Mouse (Mus musculus): ENCODE results near the gene Wbp2. TPM values are rescaled to one million over a fixed set of nuclear protein-coding genes. Genes with fewer than 3 reads are reported as not detected.
A peak's percentile ranks its signal among the peaks of the same experiment; 100 is the strongest.

Gene Wbp2
- total RNA-seq, 2 experiments from 2014 or later: 15.6 to 42.4 TPM

DNA sequence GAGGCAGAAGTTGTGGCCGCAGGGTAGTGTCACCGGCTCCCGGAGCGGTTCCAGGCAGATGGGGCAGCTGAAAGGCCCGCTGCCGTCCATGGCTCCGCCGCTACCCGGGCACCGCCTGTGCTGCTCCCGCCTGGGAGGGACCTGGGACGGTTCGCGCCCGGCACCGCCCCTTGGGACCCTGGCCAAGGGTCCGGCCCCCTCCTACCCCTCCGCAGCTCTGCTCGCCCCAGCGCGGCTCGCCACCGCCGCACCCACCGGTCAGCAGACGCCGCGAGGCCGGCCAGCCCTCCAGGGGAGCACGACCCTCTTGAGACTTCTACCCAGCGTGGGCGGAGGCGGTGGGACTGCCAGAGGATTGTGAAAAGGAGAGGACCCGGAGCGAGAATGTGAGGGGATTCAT lies 23.3 kb upstream of the Wbp2 start:
- 0 out of 2 replicates have a peak, but pooled peaks have one; percentile 13 for ATAC-seq (replicated peaks; ENCODE audit: poor library complexity)

DNA sequence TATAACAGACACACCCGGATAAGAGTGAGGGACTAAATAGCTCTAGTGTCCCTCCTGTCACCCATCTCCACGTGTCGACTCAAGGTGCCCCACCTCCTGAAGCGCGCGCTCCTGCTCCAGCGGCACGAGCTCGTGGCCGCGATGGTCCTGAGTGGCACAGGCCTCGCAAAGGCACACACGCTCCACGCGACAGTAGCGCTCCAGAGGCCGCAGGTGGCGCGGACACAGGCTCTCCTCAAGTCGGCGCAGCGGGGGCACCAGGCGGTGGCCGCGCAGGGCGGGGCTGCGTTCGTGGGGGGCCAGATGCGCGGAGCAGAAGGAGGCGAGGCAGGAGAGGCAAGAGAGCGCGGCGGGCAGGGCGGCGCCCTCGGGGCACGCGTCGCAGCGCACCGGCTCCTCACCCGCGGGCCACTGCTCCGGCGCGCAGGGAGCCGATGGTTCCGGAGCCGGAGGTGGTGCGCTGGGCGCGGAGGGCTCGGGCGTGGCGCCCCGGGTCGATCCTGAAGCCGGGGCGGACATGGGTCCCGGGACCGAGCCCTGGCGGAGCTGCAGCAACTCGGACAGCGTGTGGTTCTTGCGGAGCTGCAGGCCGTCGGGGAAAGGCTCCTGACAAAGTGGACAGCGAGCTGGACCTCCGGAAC lies 22.8 kb upstream of the Wbp2 start:
- ATAC-seq (replicated peaks; ENCODE audit: poor library complexity): peak; percentile 54

DNA sequence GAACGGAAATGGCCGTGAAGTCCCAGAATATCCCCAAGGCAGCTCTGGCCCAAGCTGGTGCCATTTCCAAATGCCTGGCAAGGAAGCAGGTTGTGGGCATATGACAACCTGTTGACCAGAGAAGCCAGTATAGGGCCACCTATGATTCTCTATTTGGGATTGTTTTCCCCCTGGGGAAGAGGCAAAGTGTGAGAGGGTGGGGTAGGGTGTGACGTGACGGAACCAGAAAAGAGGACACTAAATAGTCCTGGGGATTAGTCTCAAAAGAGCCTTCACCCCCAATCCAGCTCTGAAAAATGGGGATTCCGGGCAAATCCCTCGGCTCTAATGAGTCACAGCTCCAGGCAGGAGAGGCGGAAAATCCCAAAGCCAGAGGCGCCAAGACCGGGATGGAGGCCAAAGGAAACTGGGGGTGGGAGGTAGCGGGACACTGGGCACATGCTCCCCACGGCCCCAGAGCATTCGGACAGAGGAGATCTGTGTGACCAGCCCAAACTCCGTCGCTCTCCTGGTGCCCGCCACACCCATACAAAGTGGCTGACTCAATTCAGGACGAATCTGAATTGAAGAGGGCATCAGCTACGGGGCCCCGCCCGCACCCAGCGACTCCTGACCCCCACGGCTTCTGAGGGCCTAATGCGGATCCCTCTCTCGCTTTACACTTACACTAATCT lies 21.8 kb upstream of the Wbp2 start:
- 0 out of 2 replicates have a peak, but pooled peaks have one; percentile 8 for ATAC-seq (replicated peaks; ENCODE audit: poor library complexity)

GRCm38 (mm10) chr11:116107777-116108285 lies 21.0 kb upstream of the Wbp2 start:
- no peak for ATAC-seq (replicated peaks; ENCODE audit: poor library complexity)

DNA sequence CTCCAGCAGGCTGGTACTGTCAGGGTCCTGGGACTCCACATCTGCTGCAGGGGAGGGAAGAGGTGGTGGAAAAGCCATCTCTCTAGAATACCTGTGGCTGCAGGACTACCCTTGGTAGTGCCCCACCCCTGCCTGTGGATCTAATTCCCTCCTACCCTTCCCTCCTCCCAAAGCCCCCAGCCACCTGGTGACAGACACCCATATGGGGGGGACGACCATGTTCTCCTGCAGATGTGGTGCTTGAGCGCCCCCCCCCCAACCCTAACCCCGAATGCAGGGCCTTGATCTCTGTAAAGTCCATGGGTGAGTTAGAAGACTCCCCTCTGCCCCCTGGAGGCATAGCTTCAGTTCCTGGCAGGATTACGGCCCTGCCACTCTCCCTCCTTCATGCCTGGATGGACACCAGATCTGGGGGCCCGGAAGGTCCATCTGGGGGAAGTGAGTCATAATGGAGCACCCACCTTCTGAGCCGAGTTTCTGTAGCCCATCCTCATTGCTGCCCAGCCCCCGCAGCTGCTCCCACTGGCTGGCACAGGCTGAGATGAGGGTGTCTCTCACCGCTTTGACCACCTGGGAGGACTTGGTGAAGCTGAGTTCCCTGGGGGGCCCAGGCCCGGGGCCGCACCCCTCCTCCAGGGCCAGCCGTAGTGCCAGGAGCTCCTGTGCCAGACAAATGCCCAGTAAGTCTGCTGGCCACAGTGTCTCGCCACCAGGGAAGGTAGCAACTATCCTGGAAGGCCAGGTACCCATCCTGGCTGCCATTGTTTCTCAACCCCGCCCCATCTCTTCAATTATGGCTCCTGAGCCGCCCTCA lies 20.4 kb upstream of the Wbp2 start:
- no peak for ATAC-seq (replicated peaks; ENCODE audit: poor library complexity)

- ATAC-seq (replicated peaks; ENCODE audit: poor library complexity): no peak
These were observed 19.6 kb upstream of the Wbp2 start for GRCm38 (mm10) chr11:116106154-116106962.

DNA sequence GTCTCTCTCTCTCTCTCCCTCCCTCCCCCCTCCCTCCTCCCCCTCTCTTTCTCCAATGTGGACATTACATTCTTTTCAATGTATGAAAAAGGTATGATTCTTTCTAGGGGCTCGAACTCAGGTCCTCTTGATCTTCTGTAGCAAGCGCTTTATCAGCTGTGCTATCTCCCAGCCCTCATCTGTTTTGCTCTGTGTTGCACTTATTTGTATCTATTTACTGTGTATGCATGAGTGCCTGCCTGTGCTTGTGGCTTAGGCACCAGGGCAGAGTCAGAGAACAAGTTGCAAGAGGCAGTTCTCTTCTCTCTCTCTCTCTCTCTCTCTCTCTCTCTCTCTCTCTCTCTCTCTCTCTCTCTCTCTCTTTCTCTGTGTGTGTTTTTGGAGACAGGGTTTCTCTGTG lies 18.3 kb upstream of the Wbp2 start:
- ATAC-seq (replicated peaks; ENCODE audit: poor library complexity): no peak

DNA sequence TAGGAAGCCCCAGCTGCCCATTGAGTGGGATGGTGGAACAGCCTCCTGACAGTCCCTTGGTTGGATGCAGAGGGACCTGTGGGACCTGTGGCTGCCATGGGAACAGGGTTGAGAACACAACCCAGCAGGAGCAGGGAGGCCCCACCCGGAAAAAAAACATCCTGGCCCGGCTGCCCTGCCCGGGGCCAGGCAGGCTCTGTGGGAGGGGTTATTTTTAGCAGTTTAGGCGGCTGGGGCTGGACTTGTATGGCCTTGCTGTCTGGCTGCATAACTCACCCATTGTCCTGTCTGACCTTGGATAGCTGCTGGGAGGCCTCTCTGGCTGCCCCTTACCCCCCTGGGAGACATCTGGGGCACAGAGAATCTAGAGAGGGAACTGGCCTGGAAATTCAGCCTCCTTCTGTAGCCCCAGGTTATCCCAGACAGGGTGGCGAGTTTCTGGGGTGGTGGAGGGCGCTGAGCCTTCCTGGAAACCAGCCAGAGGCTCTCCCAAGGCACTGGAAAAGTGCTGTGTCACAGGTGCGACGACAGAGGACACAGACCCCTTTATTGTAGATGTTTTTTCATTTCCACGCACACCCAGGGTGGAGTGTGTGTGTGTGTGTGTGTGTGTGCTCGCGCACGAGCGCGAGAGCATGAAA lies 17.3 kb upstream of the Wbp2 start:
- 0 out of 2 replicates have a peak, but pooled peaks have one; percentile 8 for ATAC-seq (replicated peaks; ENCODE audit: poor library complexity)

GRCm38 (mm10) chr11:116103572-116103971 lies 16.8 kb upstream of the Wbp2 start:
- no peak for ATAC-seq (replicated peaks; ENCODE audit: poor library complexity)

DNA sequence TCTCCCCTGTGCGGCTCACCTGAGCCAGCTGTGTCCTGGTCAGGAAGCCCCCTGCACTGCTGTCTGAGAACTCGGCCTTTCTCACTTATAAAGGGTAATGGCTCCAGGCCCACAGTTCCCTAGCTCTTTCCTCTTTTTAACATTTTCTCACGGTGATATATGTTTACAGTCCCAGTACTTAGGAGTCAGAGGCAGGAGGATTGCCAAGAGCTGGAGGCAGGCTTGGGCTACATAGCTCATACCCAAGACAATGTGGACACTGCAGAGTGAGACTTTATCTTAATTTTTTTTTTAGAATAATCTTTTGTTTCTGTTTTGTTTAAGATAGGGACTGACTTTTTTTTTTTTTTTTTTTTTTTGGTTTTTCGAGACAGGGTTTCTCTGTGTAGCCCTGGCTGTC lies 15.7 kb upstream of the Wbp2 start:
- ATAC-seq (replicated peaks; ENCODE audit: poor library complexity): no peak

DNA sequence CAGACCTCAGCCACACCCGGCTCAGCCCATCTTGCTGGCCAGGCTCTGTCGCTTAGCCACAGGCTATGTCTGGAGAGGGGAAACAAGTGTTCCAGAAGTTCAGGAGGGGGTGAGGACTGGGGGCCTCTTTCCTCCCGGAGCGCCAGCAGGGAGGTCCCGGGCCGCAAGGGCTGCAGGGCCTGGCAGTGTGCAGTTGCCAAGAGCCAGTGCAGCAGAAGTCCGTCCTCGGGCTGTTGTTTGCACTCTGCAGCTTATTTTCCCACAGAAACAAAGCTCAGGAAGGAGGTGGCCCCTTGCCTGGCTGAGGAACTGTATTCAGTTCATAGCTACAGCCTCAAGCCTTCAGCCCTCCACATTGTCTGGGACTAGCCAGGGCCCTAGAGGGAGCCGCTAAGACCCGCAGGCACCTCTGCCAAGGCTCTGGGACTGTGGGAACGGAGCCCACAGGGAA lies 15.2 kb upstream of the Wbp2 start:
- peak; percentile 9; the same call in 1 of the 2 replicates for ATAC-seq (replicated peaks; ENCODE audit: poor library complexity)

DNA sequence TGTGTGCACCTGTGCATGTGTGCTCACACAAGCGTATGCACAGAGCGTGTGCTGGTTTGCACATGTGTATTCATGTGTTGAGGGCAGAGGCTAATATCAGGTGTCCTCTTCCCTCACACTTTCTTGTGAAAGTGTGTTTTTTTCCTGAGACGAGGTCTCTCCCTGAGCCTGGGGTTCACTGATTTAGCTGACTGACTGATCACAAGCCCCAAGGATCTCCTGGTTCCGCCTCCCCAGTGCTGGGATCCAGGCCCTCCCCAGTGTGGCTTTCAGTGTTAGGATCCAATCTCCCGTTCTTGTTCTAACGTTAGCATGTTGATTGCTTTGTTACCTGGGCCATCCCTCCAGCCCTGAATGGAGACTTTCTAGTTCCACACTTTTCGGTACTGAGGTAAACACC lies 14.0 kb upstream of the Wbp2 start:
- no peak for ATAC-seq (replicated peaks; ENCODE audit: poor library complexity)

DNA sequence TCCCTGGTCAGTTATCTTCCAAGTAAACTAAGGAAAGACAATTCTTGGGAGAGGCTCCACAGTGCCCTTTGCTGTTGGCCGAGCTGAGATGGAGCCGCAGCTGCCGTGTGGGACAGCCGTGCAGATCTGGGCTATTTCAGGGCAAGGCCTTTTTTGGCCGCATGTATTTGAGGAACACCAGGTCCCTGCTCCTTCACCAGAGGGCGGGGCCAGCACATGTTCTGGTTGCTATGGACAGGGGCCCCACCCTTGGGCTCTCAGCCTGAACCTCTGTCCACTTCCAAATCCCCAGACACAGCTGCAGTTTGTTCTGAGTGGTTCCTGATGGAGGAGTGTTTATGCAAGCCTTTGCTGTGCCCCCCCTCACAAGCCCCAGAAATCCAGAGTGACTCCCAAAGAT lies 13.6 kb upstream of the Wbp2 start:
- ATAC-seq (replicated peaks; ENCODE audit: poor library complexity): no peak

- ATAC-seq (replicated peaks; ENCODE audit: poor library complexity): no peak
These were observed 12.7 kb upstream of the Wbp2 start for GRCm38 (mm10) chr11:116099462-116099861.

GRCm38 (mm10) chr11:116098711-116099460 lies 12.1 kb upstream of the Wbp2 start:
- no peak for ATAC-seq (replicated peaks; ENCODE audit: poor library complexity)

- ATAC-seq (replicated peaks; ENCODE audit: poor library complexity): peak; percentile 45; the same call in 1 of the 2 replicates
These were observed 9.7 kb upstream of the Wbp2 start for GRCm38 (mm10) chr11:116096213-116097108.

GRCm38 (mm10) chr11:116095573-116095972 lies 8.8 kb upstream of the Wbp2 start:
- no peak for ATAC-seq (replicated peaks; ENCODE audit: poor library complexity)
